Mouse (Mus musculus): ENCODE measurements around the gene Gm44.
"Not testable (repeated sequence)": the region's sequence is repeated elsewhere in the genome, so short reads cannot be mapped to it uniquely, and the experiment has no call there.

The Gm44 gene

GRCm38 (mm10) chrX:90891842-90892241, at the start of gene Gm44:
TSS of gene Gm44 (plus strand) at chrX:90892142.
- DNase-seq (ENCODE audit: low read depth in 1 of 2, low spot score in 2 of 2): no peak

- DNase-seq (ENCODE audit: low read depth in 1 of 2, low spot score in 2 of 2): no peak
Measured at GRCm38 (mm10) chrX:90927989-90928388, 36.0 kb downstream of the Gm44 start.

- DNase-seq (ENCODE audit: low read depth in 1 of 2, low spot score in 2 of 2): not testable (repeated sequence)
Measured at GRCm38 (mm10) chrX:90938211-90938610, 46.3 kb downstream of the Gm44 start.
